Mouse (Mus musculus): ENCODE results near the gene Trhr2. TPM values are rescaled to one million over a fixed set of nuclear protein-coding genes. Genes with fewer than 3 reads are reported as not detected.

Gene Trhr2
- polyA plus RNA-seq, 1 experiment from 2014 or later = not detected

DNA sequence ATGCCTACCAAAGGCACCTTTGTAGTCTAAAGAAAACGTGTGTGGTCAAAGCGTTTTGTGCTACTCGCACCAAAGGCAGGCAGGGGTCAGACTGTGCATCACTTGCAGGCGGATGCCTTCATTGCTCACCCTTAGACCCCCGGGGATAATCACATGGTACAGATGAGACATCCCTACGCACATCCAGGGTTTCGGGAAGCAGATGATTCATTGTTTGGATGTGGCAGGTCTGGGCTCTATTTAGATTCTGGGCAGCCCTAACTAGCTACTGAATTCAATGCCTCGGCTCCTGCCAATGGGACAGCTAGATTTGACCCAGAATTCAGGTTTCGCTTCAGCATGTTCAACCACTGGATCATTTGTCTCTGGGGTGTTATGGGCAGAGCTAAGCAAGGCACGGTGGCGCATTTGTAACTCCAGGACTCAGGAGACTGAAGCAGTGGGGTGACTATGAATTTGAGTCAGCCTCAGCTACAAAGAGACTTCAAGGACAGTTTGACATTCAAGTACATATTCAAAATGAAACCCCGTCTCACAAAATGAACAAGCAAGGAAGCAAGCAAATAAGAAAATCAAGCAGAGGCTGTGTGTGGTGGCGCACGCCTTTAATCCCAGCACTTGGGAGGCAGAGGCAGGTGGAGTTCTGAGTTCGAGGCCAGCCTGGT is 1.3 kb downstream of the Trhr2 start:
- Histone ChIP-seq H3K4me3 (ENCODE audit: low read length) (no peak overlapping the region), H3K9ac (ENCODE audit: low read length) (no peak overlapping the region), H3K4me2 (ENCODE audit: low read depth, low read length) (no peak overlapping the region), H3K36me3 (ENCODE audit: control insufficient read depth, insufficient read depth) (no peaks in the 10 kb centered on the region), H3K27ac (ENCODE audit: low read length) (no peak overlapping the region), H3K27me3 (ENCODE audit: control insufficient read depth, insufficient read depth, low read length) (0 out of 2 replicates have a peak, but pooled peaks cover 2% of the 10 kb centered on the region), H3K9me3 (replicated peaks; ENCODE audit: control insufficient read depth, low read length) (no peaks in the 10 kb centered on the region), H3K4me1 (ENCODE audit: control insufficient read depth, insufficient read depth, low read length) (no peaks in the 10 kb centered on the region)
- 83% methylated on average over 15 of the region's 15 CpGs for WGBS
- no peak for ATAC-seq (replicated peaks; ENCODE audit: extremely low read depth, insufficient read depth, low FRiP score)

DNA sequence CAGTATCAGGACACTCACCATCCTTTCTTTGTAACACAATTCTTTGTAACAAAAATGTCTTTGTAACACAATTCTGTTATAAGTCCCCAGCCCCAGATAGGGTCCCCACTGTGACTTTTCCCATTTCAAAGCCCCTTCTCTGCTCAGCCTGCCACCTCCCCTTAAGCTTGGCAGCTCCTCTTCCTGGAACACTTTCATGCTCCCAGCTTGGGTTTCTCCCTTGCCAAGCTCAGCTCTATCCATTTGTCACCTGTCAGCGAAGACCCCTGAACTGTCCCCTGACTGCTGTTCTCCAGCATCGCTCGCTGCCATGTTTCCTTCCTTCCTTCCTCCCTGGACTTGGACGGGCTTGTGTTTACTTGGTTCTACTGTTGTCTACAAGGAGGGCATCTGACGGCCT is 2.9 kb downstream of the Trhr2 start:
- Histone ChIP-seq H3K4me3 (ENCODE audit: low read length) (no peak overlapping the region), H3K27ac (ENCODE audit: low read length) (no peak overlapping the region), H3K4me2 (ENCODE audit: low read depth, low read length) (no peak overlapping the region), H3K4me1 (ENCODE audit: control insufficient read depth, insufficient read depth, low read length) (no peaks in the 10 kb centered on the region), H3K27me3 (ENCODE audit: control insufficient read depth, insufficient read depth, low read length) (0 out of 2 replicates have a peak, but pooled peaks cover 2% of the 10 kb centered on the region), H3K36me3 (ENCODE audit: control insufficient read depth, insufficient read depth) (no peaks in the 10 kb centered on the region), H3K9me3 (replicated peaks; ENCODE audit: control insufficient read depth, low read length) (no peaks in the 10 kb centered on the region), H3K9ac (ENCODE audit: low read length) (no peak overlapping the region)
- no peak for ATAC-seq (replicated peaks; ENCODE audit: extremely low read depth, insufficient read depth, low FRiP score)
- WGBS = 71% methylated on average over 5 of the region's 5 CpGs

DNA sequence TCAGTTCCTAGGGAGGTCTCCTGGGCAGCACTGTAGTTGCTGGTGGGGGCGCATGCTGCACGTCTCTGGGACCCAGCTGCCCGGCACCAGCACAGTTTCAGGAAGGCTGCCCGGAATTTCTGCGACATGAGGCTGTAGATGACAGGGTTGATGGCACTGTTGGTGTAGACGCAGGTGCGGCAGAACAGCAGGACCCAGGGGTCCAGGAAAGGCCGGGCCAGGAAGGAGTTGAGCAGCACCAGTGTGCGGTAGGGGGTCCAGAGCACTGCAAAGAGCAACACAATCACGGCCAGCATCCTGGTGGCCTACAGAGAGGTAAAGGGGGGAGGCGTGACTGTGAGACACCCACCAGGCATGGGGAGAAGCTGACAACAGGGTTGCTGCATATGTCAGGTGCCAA is 3.3 kb downstream of the Trhr2 start:
- no peak overlapping the region for H3K27ac ChIP-seq (ENCODE audit: low read length)
- 0 out of 2 replicates have a peak, but pooled peaks cover 2% of the 10 kb centered on the region for H3K27me3 ChIP-seq (ENCODE audit: control insufficient read depth, insufficient read depth, low read length)
- H3K36me3 ChIP-seq (ENCODE audit: control insufficient read depth, insufficient read depth) = no peaks in the 10 kb centered on the region
- no peak for ATAC-seq (replicated peaks; ENCODE audit: extremely low read depth, insufficient read depth, low FRiP score)
- no peaks in the 10 kb centered on the region for H3K4me1 ChIP-seq (ENCODE audit: control insufficient read depth, insufficient read depth, low read length)
- no peak overlapping the region for H3K9ac ChIP-seq (ENCODE audit: low read length)
- no peak overlapping the region for H3K4me3 ChIP-seq (ENCODE audit: low read length)
- 69% methylated on average over 11 of the region's 11 CpGs for WGBS
- H3K9me3 ChIP-seq (replicated peaks; ENCODE audit: control insufficient read depth, low read length) = no peaks in the 10 kb centered on the region
- H3K4me2 ChIP-seq (ENCODE audit: low read depth, low read length) = no peak overlapping the region

DNA sequence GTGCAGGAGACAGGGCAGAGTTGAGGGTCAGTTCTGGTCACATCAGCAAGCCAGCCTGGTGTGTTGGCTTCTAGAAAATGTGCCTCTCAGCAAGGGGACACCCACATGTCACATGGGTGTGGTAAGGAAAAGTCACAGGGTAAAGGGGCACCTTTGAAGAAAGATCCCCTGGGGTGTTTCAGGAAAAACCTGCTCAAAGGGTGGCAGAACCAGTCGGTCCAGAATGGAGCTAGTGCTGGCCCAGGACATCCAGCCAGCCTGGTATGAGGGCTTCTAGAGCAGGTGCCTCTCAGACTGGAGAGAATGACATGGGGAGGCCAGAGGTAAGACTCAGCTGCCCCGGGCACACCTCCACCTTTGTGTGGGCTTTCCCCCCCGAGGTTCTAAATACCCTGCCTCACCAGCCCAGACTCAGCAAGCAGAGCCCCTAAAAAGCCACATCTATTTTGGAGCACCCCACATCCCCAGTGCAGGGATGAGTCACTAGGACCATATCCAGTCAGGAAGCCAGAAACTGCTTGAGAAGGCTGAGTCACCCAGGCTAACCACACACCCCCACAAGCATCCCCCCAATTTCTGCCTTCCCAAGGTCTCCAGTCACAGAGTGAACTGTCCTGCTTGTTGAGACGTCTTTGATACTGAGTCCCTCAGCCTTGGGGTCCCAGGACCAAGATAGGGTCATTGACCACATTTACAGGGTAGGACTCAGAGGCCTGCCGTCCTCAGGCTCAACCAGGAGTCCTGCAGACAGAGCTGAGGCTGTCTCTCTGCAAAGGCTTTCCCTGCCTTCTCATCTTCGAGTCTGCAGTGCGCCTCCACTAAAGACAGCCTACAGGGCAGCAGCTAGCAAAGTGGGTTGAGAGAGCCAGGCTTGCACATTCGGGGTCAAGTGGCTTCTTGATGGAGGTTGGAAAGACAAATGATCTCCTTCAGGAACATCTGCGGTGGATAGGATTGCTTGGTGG is 4.6 kb downstream of the Trhr2 start:
- peaks cover 4% of the 10 kb centered on the region; the same call in 1 of the 2 replicates for H3K27me3 ChIP-seq (ENCODE audit: control insufficient read depth, insufficient read depth, low read length)
- 62% methylated on average over 9 of the region's 9 CpGs for WGBS
- no peak overlapping the region for H3K4me2 ChIP-seq (ENCODE audit: low read depth, low read length)
- no peaks in the 10 kb centered on the region for H3K4me1 ChIP-seq (ENCODE audit: control insufficient read depth, insufficient read depth, low read length)
- H3K4me3 ChIP-seq (ENCODE audit: low read length) = no peak overlapping the region
- no peak overlapping the region for H3K27ac ChIP-seq (ENCODE audit: low read length)
- no peaks in the 10 kb centered on the region for H3K9me3 ChIP-seq (replicated peaks; ENCODE audit: control insufficient read depth, low read length)
- ATAC-seq (replicated peaks; ENCODE audit: extremely low read depth, insufficient read depth, low FRiP score) = no peak
- no peak overlapping the region for H3K9ac ChIP-seq (ENCODE audit: low read length)
- H3K36me3 ChIP-seq (ENCODE audit: control insufficient read depth, insufficient read depth) = no peaks in the 10 kb centered on the region

DNA sequence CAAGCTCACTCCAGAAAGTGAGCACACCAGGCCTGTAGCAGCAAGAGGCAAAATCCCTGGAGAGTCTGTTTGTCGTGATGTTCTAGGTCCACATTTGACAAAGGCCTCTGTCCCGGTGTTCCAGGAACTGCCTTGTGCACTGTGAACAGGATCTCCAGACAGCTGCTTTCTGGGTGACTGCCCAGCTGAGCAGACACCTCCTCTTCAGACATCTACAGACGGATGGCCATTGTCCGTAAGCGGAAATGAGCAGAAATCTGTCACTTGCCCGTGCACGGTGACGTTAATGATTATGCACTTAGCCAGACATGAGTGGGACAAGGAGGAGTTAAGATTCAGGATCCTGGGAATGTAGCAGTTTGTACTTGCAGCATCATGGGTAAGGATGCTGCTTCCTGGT is 6.4 kb downstream of the Trhr2 start:
- Histone ChIP-seq H3K9ac (ENCODE audit: low read length) (no peak overlapping the region), H3K27me3 (ENCODE audit: control insufficient read depth, insufficient read depth, low read length) (peaks cover 4% of the 10 kb centered on the region; the same call in 1 of the 2 replicates), H3K4me2 (ENCODE audit: low read depth, low read length) (no peak overlapping the region), H3K9me3 (replicated peaks; ENCODE audit: control insufficient read depth, low read length) (no peaks in the 10 kb centered on the region), H3K4me3 (ENCODE audit: low read length) (no peak overlapping the region), H3K4me1 (ENCODE audit: control insufficient read depth, insufficient read depth, low read length) (peaks cover 12% of the 10 kb centered on the region), H3K36me3 (ENCODE audit: control insufficient read depth, insufficient read depth) (no peaks in the 10 kb centered on the region), H3K27ac (ENCODE audit: low read length) (no peak overlapping the region)
- no peak for ATAC-seq (replicated peaks; ENCODE audit: extremely low read depth, insufficient read depth, low FRiP score)
- 69% methylated on average over 8 of the region's 8 CpGs for WGBS

DNA sequence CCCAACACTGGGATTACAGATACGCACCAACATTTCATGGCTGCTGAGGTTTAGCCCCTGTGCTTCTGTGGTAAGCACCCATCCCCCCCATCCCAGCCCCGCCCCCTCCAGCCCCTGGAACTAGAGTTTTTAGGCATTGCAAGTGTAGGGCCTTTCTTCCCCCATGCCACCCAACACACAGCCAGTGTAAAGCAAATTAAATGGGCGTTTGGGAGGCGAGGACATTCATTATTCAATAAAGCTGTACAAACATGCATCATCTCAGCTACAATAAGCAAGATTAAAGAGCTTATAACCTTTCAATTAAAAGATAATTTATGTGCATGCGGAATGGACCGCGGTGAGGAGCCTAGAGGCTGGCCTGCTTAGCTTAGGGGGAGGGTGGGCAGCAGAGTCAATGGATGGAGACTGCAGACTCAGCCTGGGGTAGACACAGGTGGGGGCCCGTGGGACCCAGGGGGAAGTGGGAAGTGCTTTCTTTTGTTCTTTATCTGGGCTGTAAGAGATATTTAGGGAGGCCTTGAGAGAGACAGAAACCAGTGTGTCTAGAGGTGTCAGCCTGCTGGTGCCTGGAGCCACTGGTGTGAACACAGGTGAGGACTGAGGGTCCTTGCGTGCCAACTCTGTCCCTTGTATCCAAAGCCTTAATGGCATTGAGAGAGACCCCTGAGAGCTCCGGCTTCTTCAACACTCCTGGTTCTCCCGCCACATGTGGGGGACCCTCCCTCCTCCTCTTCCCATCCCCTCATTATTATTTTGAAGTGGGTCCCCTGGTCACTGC is 10.0 kb downstream of the Trhr2 start:
- WGBS = 47% methylated on average over 11 of the region's 11 CpGs
- H3K4me2 ChIP-seq (ENCODE audit: low read depth, low read length) = no peak overlapping the region
- peaks cover 2% of the 10 kb centered on the region; the same call in 1 of the 2 replicates for H3K27me3 ChIP-seq (ENCODE audit: control insufficient read depth, insufficient read depth, low read length)
- H3K36me3 ChIP-seq (ENCODE audit: control insufficient read depth, insufficient read depth) = no peaks in the 10 kb centered on the region
- no peak overlapping the region for H3K9ac ChIP-seq (ENCODE audit: low read length)
- ATAC-seq (replicated peaks; ENCODE audit: extremely low read depth, insufficient read depth, low FRiP score) = no peak
- H3K9me3 ChIP-seq (replicated peaks; ENCODE audit: control insufficient read depth, low read length) = no peaks in the 10 kb centered on the region
- no peak overlapping the region for H3K27ac ChIP-seq (ENCODE audit: low read length)
- peaks cover 19% of the 10 kb centered on the region for H3K4me1 ChIP-seq (ENCODE audit: control insufficient read depth, insufficient read depth, low read length)
- H3K4me3 ChIP-seq (ENCODE audit: low read length) = no peak overlapping the region

DNA sequence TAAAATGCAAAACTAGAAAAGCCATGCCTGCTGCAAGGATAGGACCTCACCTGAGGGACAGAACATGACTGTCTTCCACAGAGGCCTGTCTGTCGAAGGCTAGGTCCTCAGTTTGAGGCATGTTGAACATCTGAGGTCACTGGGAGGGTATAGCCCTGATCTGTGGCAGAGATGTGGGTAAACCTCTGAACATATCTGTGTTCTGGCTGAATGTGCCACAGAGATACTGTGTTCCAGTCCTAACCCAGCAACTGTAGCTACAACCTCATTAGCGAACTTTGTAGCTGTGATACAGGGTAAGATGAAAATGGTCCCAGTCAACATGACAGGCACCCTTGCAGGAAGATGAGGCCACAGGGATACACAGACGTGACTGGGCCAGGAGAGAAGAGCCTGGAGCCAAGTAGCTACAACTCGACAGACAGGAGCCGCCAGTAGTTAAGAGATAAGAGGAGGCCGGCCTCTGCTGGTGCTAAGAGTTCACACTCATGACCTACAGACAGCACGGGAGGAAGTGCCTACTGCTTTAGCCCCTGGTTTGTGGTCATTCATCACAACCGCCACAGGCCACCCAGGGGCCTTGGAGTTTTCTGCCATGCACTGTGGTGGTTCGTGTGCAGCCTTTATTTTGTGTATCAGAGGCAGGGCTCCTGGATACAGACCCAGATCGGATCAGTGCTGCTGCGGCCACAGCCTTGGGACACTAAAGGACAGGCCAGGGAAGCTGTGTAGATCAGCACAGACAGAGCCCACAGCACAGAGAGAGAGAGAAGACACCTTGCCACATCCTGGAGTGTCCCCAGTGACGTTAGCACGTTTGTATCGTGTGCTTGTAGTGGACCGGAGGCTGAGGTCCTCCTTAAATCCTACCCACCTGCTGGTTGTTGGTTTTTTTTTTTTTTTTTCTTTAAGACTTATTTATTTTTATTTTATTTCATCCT is 10.9 kb downstream of the Trhr2 start:
- peak; percentile 58 for ATAC-seq (replicated peaks; ENCODE audit: extremely low read depth, insufficient read depth, low FRiP score)
- no peak overlapping the region for H3K9ac ChIP-seq (ENCODE audit: low read length)
- no peaks in the 10 kb centered on the region for H3K9me3 ChIP-seq (replicated peaks; ENCODE audit: control insufficient read depth, low read length)
- H3K4me1 ChIP-seq (ENCODE audit: control insufficient read depth, insufficient read depth, low read length) = peaks cover 27% of the 10 kb centered on the region
- H3K36me3 ChIP-seq (ENCODE audit: control insufficient read depth, insufficient read depth) = no peaks in the 10 kb centered on the region
- peak overlapping the region; percentile 14; the same call in 1 of the 2 replicates for H3K27ac ChIP-seq (ENCODE audit: low read length)
- no peak overlapping the region for H3K4me3 ChIP-seq (ENCODE audit: low read length)
- no peak overlapping the region for H3K4me2 ChIP-seq (ENCODE audit: low read depth, low read length)
- 22% methylated on average over 15 of the region's 15 CpGs for WGBS
- H3K27me3 ChIP-seq (ENCODE audit: control insufficient read depth, insufficient read depth, low read length) = peaks cover 2% of the 10 kb centered on the region; the same call in 1 of the 2 replicates
